Mouse (Mus musculus): Measurements from ENCODE around the gene Map4k4. TPM values are rescaled to one million over a fixed set of nuclear protein-coding genes. Genes with fewer than 3 reads are reported as not detected.

The Map4k4 gene
- total and polyA plus RNA-seq, 3 experiments, result 0.04 to 0.21 TPM; not detected in 1

GRCm38 (mm10) chr1:39904720-39905119, 4.0 kb downstream of the Map4k4 start:
- no peak overlapping the region for H3K9ac ChIP-seq (ENCODE audit: control insufficient read depth, low read depth, low read length, poor library complexity, severe bottlenecking)
- H3K79me2 ChIP-seq (ENCODE audit: control insufficient read depth, insufficient read depth, low read length, poor library complexity), result no peaks in the 10 kb centered on the region
- no peaks in the 10 kb centered on the region for H3K36me3 ChIP-seq (ENCODE audit: control insufficient read depth in 1 of 2, insufficient read depth in 2 of 2, low read length in 2 of 2)
- H3K27ac ChIP-seq (ENCODE audit: control insufficient read depth, low read depth, low read length), result no peak overlapping the region
- no peak for DNase-seq (ENCODE audit: low read depth, low spot score)
- H3K4me3 ChIP-seq (ENCODE audit: control insufficient read depth in 1 of 2, insufficient read depth in 1 of 2, low read depth in 2 of 2, low read length in 2 of 2), result no peak overlapping the region
- no peak for TF ChIP-seq EP300 (IDR thresholded peaks at IDR 0.05; ENCODE audit: low read depth in 1 of 2, low read length in 2 of 2)
- no peak for TF ChIP-seq POLR2A (IDR thresholded peaks at IDR 0.05; ENCODE audit: control insufficient read depth in 1 of 2, insufficient read depth in 1 of 2, low read depth in 1 of 2, low read length in 2 of 2, poor library complexity in 1 of 2)
- no peak for TF ChIP-seq MEF2A (IDR thresholded peaks at IDR 0.05; ENCODE audit: extremely low read depth, insufficient replicate concordance, low read depth, low read length, poor library complexity, severe bottlenecking)
- no peak for TF ChIP-seq SMC3 (IDR thresholded peaks at IDR 0.05; ENCODE audit: low read depth, low read length)
- no peak for TF ChIP-seq HCFC1 (IDR thresholded peaks at IDR 0.05; ENCODE audit: low read depth, low read length)
- no peak for TF ChIP-seq TCF12 (IDR thresholded peaks at IDR 0.05; ENCODE audit: low read depth, low read length)
- no peak for TF ChIP-seq POLR2AphosphoS2 (IDR thresholded peaks at IDR 0.05; ENCODE audit: low read length)
- no peak for TF ChIP-seq ELF1 (IDR thresholded peaks at IDR 0.05; ENCODE audit: low read depth, low read length)
- TF ChIP-seq CHD1 (IDR thresholded peaks at IDR 0.05; ENCODE audit: low read depth, low read length), result no peak
- TF ChIP-seq UBTF (IDR thresholded peaks at IDR 0.05; ENCODE audit: borderline replicate concordance, insufficient read depth, low read depth, low read length), result no peak
- TF ChIP-seq GATA1 (IDR thresholded peaks at IDR 0.05; ENCODE audit: low read depth, low read length), result no peak
- TF ChIP-seq NELFE (IDR thresholded peaks at IDR 0.05; ENCODE audit: low read depth, low read length), result no peak
- no peaks in the 10 kb centered on the region for H3K4me1 ChIP-seq (ENCODE audit: control insufficient read depth in 1 of 2, insufficient read depth in 2 of 2, low read length in 2 of 2)
- H3K27me3 ChIP-seq (ENCODE audit: control insufficient read depth in 1 of 2, insufficient read depth in 2 of 2, low read length in 2 of 2), result no peaks in the 10 kb centered on the region
- H3K9me3 ChIP-seq (replicated peaks; ENCODE audit: insufficient read depth, low read length), result no peaks in the 10 kb centered on the region

DNA sequence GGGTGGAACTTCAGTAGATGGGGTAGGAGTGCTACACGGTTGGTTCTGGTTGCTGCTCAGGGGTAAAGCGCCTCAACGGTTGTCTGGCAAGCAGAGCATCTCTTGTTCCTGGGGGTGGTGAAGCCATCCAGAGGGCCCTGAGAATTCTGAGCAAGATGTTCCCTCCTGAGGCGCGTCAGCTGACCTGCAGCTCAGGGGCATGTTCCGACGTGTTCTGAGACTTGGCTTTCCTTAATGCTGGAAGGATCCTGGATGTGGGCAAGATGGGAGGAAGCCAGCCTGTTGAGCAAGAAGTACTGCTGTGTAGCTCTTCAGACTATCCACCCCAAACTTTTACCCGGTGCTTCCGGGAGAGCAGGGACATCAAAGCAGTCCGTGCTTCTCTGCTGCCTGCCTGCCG, 6.2 kb downstream of the Map4k4 start:
- no peaks in the 10 kb centered on the region for H3K9me3 ChIP-seq (replicated peaks; ENCODE audit: insufficient read depth, low read length)
- H3K9ac ChIP-seq (ENCODE audit: control insufficient read depth, low read depth, low read length, poor library complexity, severe bottlenecking), result no peak overlapping the region
- no peaks in the 10 kb centered on the region for H3K4me1 ChIP-seq (ENCODE audit: control insufficient read depth in 1 of 2, insufficient read depth in 2 of 2, low read length in 2 of 2)
- H3K4me3 ChIP-seq (ENCODE audit: control insufficient read depth in 1 of 2, insufficient read depth in 1 of 2, low read depth in 2 of 2, low read length in 2 of 2), result no peak overlapping the region
- no peaks in the 10 kb centered on the region; a peak in 1 of 4 replicates for H3K27me3 ChIP-seq (ENCODE audit: control insufficient read depth in 1 of 2, insufficient read depth in 2 of 2, low read length in 2 of 2)
- no peak for TF ChIP-seq MAX (IDR thresholded peaks at IDR 0.05; ENCODE audit: low read length)
- TF ChIP-seq NELFE (IDR thresholded peaks at IDR 0.05; ENCODE audit: low read depth, low read length), result no peak
- no peak for TF ChIP-seq JUND (IDR thresholded peaks at IDR 0.05; ENCODE audit: low read depth, low read length)
- no peak for TF ChIP-seq POLR2AphosphoS2 (IDR thresholded peaks at IDR 0.05; ENCODE audit: low read length)
- no peak for TF ChIP-seq ZC3H11A (IDR thresholded peaks at IDR 0.05; ENCODE audit: low read depth, low read length)
- no peak for TF ChIP-seq POLR2AphosphoS5 (IDR thresholded peaks at IDR 0.05; ENCODE audit: borderline replicate concordance, low read depth, low read length)
- TF ChIP-seq ETS1 (IDR thresholded peaks at IDR 0.05; ENCODE audit: low read depth, low read length), result no peak
- no peak for TF ChIP-seq MYB (IDR thresholded peaks at IDR 0.05; ENCODE audit: low read depth, low read length)
- no peak for TF ChIP-seq MAZ (IDR thresholded peaks at IDR 0.05; ENCODE audit: low read depth, low read length)
- TF ChIP-seq TCF12 (IDR thresholded peaks at IDR 0.05; ENCODE audit: low read depth, low read length), result no peak
- no peak for TF ChIP-seq NRF1 (IDR thresholded peaks at IDR 0.05; ENCODE audit: insufficient read depth, low read depth, low read length, poor library complexity, severe bottlenecking)
- TF ChIP-seq UBTF (IDR thresholded peaks at IDR 0.05; ENCODE audit: borderline replicate concordance, insufficient read depth, low read depth, low read length), result no peak
- TF ChIP-seq CTCF (IDR thresholded peaks at IDR 0.05 in 2 of 3, conservative IDR thresholded peaks at IDR 0.05 in 1 of 3; ENCODE audit: control insufficient read depth in 1 of 3, insufficient read depth in 1 of 3, low read depth in 2 of 3, low read length in 3 of 3, poor library complexity in 1 of 3, severe bottlenecking in 1 of 3), result no peak
- H3K27ac ChIP-seq (ENCODE audit: control insufficient read depth, low read depth, low read length), result no peak overlapping the region
- H3K79me2 ChIP-seq (ENCODE audit: control insufficient read depth, insufficient read depth, low read length, poor library complexity), result no peaks in the 10 kb centered on the region
- no peaks in the 10 kb centered on the region for H3K36me3 ChIP-seq (ENCODE audit: control insufficient read depth in 1 of 2, insufficient read depth in 2 of 2, low read length in 2 of 2)
- no peak for DNase-seq (ENCODE audit: low read depth, low spot score)

Data from MEL (cell line).